Mouse (Mus musculus): ENCODE measurements around the gene Agap1.

DNA sequence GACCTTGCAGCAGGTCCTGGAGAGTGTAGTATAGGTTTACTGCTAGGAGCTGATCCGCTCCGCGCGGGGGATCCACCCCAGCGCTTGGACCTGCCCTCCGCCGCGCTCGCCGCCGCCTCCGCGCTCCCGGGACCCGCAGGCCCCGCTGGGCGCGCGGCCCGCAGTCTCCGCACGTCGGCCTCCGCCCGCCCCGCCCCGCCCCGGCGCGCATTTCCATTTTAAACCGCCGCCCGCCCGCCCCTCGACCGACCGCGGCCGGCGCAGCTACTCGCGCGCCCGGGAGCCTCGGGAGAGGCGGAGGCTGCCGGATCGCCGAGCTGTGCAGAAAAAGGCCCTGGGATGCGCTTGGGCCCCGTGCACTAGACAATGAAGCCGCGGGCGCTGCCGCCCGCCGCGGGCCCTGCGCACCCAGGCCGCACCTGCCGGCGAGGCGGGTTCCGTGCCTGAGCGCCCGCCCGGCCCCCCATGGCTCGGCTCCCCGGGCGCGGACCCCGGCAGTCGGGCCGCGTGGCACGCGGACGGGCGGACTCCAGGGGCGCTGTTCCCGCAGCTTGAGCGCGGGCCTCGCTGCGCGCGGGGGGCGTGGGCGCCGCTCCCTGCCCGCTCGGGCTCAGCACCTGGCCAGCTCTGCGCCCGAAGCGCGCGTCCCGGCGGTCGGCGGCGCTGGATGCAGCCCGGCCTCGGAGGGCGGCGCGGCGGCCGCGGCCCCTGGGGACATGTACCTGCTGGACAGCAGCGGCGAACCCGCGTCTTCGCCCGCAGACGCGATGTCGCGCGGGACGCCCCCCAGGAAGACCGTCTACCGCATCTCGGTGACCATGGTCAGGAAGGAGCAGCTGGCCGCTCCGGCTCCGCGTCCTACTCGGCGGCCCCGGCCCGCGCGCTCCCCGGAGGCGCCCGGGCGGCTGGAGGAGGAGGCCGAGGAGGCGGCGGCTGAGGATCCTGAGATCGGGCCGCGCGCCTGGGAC is 125.7 kb downstream of the Agap1 start:
- TF ChIP-seq CTCF (conservative IDR thresholded peaks at IDR 0.05; ENCODE audit: insufficient read depth, insufficient read length, low read depth, low read length) = no peak
- no peak for TF ChIP-seq POLR2A (IDR thresholded peaks at IDR 0.05; ENCODE audit: low read depth, low read length)

Measured in kidney, adult 2 months (tissue).